Comparison of ENCODE assay signal across 17 mouse cellular contexts in the genomic region with DNA sequence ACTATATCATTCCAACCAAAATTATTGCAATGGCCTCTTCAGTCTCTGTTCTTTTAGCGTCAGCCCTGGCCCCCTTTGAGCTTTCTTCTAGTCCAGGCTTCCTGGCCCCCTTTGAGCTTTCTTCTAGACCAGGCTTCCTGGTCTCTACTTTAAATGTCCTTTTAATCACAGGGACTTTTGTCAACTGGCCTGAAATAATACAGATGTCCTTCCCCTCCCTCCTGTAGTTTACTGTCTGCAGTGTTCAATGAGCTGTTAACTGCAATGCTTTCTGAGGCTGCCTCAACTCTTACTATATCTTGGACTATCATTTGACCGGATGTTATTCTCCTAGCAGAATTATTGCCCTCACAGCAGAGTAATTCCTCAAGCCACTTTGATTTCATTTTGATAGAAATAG.
"Had no signal": no experiment of that assay in that cellular context is flagged by ENCODE, and none has a peak within 500 bp of the region (broad histone marks: within the 10 kb centered on the region; RNA-seq: fewer than 3 reads in every experiment).

No protein-coding gene starts in this region.

- H3K27me3 ChIP-seq: midbrain, embryonic 13.5 days; midbrain, embryonic 15.5 days; neural tube, embryonic 13.5 days; neural tube, embryonic 15.5 days had no signal

- H3K27ac ChIP-seq: midbrain, embryonic 10.5 days; midbrain, embryonic 13.5 days; midbrain, embryonic 15.5 days; neural tube, embryonic 13.5 days; neural tube, embryonic 15.5 days had no signal

- H3K9ac ChIP-seq: midbrain, embryonic 13.5 days; midbrain, embryonic 15.5 days; neural tube, embryonic 13.5 days; neural tube, embryonic 15.5 days had no signal

- ATAC-seq: midbrain, embryonic 13.5 days; midbrain, embryonic 15.5 days had no signal

- H3K4me3 ChIP-seq: midbrain, embryonic 10.5 days; midbrain, embryonic 13.5 days; midbrain, embryonic 15.5 days; myocyte; neural tube, embryonic 13.5 days; neural tube, embryonic 15.5 days had no signal

- H3K4me2 ChIP-seq: midbrain, embryonic 13.5 days; midbrain, embryonic 15.5 days; neural tube, embryonic 13.5 days; neural tube, embryonic 15.5 days had no signal

- DNase-seq: lung, adult 18-20 months; lung, postnatal 10 days; lung, postnatal 4 days; retina, postnatal 1 day; right cerebral cortex, adult 18-20 months; right cerebral cortex, postnatal 25 days; right cerebral cortex, postnatal 4 days; spleen, adult 18-20 months; thymus, adult 18-20 months; thymus, postnatal 14 days; thymus, postnatal 36 days had no signal

- H3K9me3 ChIP-seq: midbrain, embryonic 10.5 days; midbrain, embryonic 13.5 days; midbrain, embryonic 15.5 days; neural tube, embryonic 13.5 days; neural tube, embryonic 15.5 days had no signal

- H3K4me1 ChIP-seq: midbrain, embryonic 10.5 days; midbrain, embryonic 13.5 days; midbrain, embryonic 15.5 days; neural tube, embryonic 13.5 days; neural tube, embryonic 15.5 days had no signal

- H3K36me3 ChIP-seq: midbrain, embryonic 10.5 days; midbrain, embryonic 13.5 days; midbrain, embryonic 15.5 days; neural tube, embryonic 13.5 days; neural tube, embryonic 15.5 days had no signal
